Mouse (Mus musculus) liver (tissue): ENCODE data around the gene Trim11.
A peak's percentile ranks its signal among the peaks of the same experiment; 100 is the strongest.
"Not testable (repeated sequence)": the region's sequence is repeated elsewhere in the genome, so short reads cannot be mapped to it uniquely, and the experiment has no call there.

Source experiments
- DNase-seq: peaks from one replicate; pipeline ENCODE4 v3.0.0-alpha.2; 2020; ENCODE audit warnings: mixed read lengths

Gene Trim11

GRCm38 (mm10) chr11:58978027-58978705 is at the start of gene Trim11:
TSS of gene Trim11 (plus strand) at chr11:58978093.
- peak; percentile 63 for DNase-seq

DNA sequence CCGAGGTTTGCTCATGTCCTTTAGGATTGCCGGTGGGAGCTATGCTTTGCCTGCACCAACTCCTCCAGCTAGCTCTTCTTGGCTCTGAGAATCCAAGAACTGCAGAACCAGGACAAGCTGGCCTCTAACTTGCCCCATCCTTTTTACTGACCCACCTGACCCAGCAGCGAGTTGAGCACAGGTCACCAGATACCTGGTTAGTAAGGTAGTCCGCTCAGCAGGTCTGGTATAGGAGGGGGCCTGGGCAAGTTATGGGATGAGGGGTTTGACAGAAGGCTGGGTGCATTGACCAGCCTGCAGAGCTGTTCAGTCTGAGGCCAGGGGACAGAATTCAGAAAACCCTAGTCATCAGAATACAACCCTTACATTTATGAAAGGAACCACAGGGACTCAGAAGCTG is 48.8 kb upstream of the Trim11 start:
- DNase-seq = no peak

GRCm38 (mm10) chr11:58929641-58930040 is 48.3 kb upstream of the Trim11 start:
- DNase-seq = no peak

DNA sequence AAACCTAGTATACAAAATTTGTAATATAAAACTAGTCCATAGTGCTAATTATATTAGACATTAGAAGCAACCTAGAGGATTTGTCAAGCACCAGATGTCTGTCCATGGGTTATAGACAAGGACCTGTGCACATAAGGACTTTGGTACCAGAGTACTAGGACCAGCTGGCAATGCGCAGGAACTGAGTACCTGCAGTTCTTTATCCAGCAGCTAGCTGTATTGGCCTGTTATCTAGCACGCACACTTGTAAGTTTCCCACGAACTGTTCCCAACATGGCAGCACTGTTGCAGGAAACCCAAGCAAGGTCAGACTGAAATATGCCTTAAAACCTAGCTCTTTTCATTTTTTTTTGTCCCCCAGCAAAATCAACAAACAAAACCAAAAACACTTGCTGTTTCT is 47.6 kb upstream of the Trim11 start:
- DNase-seq = peak; percentile 54

GRCm38 (mm10) chr11:58931576-58931975 is 46.3 kb upstream of the Trim11 start:
- no peak for DNase-seq

- peak; percentile 40 for DNase-seq
Observed at GRCm38 (mm10) chr11:58937909-58938308, 40.0 kb upstream of the Trim11 start.

- DNase-seq = peak; percentile 89
Observed at GRCm38 (mm10) chr11:58938322-58939087, 39.4 kb upstream of the Trim11 start, which contains the start of gene Rnf187. TSS of gene Rnf187 (minus strand) at chr11:58938916.

- no peak for DNase-seq
Observed at GRCm38 (mm10) chr11:58939088-58939439, 38.8 kb upstream of the Trim11 start.

DNA sequence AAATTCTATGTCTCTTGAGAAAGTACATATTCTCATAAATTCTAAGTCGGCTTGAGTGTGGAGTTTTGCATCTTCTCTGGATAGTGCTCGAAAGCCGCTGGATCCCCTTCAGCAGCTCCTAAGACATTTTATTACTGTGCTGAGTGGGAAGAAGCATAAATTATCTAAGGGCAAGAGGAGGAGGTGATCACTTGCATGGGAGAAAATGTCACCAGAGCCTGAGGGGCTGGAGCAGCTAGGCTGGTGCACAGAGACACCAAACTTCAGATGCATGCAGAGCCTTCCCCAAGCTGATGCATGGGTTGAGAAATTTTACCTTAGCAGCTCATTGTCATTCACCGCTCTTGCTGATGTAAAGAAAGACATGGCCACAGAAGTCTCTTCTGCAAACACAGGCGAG is 33.8 kb upstream of the Trim11 start:
- DNase-seq = no peak

DNA sequence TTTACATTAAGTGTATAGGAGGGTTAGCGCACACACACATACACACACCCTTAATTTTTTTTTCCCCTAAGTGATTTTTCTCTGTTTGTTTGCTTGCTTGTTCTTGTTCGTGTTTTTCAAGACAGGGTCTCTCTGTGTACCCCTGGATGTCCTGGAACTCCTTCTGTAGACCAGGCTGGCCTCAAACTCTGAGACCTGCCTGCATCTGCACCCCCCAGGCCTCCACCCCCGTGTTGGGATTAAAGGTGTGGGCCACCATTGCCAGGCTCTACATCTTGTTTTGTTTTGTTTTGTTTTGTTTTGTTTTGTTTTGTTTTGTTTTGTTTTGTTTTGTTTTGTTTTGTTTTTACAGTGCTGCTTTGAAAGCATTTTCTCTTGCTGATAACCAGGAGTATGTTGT is 30.6 kb upstream of the Trim11 start:
- no peak for DNase-seq

GRCm38 (mm10) chr11:58947798-58948528 is 29.9 kb upstream of the Trim11 start:
- DNase-seq = no peak

DNA sequence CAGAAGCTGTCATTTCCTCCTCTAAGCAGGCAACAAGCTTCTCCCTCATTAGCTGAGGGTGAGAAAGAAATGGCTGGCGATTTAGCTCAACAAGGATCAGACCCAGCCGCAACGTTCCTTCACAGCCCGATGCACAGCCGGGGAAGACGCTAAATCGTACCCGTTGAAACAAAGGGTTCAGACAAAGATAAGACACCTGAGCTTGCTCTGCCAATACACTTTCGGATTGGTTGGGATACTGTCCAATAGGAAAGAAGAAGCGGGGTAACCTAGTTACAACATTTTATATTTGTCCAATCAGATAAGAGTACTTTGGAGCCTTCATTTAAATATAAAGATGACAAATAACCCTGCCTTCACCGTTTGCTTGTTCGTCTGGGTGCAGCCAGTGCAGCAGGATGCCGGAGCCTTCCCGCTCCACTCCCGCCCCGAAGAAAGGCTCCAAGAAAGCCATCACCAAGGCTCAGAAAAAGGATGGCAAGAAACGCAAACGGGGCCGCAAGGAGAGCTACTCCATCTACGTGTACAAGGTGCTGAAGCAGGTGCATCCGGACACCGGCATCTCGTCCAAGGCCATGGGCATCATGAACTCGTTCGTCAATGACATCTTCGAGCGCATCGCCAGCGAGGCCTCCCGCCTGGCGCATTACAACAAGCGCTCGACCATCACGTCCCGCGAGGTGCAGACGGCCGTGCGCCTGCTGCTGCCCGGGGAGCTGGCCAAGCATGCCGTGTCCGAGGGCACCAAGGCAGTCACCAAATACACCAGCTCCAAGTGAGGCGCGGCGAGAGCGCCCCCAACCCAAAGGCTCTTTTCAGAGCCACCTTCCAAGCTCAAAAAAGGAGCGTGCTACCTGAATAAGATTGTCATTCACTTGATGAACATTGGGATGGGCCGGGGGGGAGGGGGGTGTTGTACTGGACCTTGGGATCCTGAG is 29.1 kb upstream of the Trim11 start, which contains the start of gene Hist3h2ba:
Gene Hist3h2ba, plus strand, starts transcription at position 379 of the 938 bp plus-strand sequence.
- DNase-seq = peak; percentile 62

DNA sequence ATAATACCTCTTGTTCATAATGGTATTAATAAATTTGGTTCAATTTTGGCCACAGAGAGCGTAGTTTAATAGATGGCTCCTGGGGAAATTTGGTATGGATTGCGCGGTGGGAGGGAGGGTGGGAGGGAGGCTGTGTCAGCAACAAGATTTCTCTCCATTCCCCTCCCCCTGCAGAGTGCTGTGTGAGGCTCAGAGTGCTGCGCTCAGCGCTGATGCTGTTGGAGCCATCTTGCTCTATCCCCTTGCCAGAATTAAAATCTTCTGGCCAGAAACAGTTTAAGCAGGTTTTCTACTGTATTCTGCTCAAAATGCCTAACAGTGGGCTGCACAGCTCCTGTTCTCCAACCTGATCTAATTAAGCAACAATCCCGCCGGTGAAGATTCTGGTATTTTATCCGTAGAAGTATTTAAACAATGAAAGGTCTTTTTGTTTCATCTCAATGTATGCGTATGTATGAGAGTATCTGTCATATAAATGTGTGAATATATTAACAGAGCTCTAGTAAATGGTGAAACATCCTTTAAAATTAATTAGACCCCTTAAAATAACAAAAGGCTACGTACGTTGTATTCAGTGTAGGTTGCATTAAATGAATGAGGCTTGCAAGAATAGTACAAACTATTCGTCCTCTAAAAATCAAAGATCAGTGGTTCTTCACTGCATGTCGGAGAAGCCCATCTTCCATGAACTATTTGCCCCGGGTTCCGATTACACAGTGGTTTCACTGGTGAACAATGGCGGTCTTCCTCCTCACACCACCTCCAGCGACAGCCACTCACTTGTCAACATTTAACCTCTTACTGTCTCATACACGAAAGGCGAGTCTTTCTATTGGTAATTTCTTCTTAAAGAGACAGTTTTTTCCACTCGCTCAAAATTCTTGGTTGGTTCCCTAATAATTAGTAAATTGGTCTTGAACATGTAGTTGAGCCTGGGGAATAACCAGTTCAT is 28.1 kb upstream of the Trim11 start:
- DNase-seq = no peak

GRCm38 (mm10) chr11:58951210-58951609 is 26.7 kb upstream of the Trim11 start:
- no peak for DNase-seq

GRCm38 (mm10) chr11:58953351-58954169 is 24.3 kb upstream of the Trim11 start:
- peak; percentile 79 for DNase-seq

DNA sequence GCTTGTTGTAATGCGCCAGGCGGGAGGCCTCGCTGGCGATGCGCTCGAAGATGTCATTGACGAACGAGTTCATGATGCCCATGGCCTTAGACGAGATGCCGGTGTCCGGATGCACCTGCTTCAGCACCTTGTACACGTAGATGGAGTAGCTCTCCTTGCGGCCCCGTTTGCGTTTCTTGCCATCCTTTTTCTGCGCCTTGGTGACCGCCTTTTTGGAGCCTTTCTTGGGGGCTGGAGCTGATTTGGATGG is 23.8 kb upstream of the Trim11 start:
- DNase-seq = not testable (repeated sequence)

DNA sequence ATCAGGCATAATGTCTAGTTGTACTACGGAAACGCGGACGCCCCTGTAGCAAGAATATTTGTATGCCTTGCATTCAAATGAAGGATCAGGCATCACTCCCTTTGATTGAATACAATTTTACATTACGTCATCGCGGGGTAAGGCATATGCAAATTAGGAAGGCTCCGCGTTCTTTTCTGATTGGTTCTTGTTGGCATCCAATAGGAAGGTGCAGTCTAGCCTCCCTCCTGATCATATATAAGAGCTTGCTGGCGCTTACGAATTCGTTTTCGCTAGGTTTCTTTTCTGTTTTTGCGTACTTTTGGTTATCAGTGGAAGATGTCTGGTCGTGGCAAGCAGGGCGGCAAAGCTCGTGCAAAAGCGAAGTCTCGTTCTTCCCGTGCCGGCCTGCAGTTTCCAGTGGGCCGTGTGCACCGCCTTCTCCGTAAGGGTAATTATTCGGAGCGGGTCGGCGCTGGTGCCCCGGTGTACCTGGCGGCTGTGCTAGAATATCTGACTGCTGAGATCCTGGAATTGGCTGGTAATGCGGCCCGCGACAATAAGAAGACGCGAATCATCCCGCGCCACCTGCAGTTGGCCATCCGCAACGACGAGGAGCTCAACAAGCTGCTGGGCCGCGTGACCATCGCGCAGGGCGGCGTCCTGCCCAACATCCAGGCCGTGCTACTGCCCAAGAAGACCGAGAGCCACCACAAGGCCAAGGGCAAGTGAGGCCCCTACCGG is 23.3 kb upstream of the Trim11 start, which contains the start of the genes Hist3h2a and Trim17:
Gene Hist3h2a, plus strand, starts transcription at position 266 of the 723 bp plus-strand sequence.
Gene Trim17, plus strand, starts transcription at position 266 of the 723 bp plus-strand sequence.
- peak; percentile 86 for DNase-seq

DNA sequence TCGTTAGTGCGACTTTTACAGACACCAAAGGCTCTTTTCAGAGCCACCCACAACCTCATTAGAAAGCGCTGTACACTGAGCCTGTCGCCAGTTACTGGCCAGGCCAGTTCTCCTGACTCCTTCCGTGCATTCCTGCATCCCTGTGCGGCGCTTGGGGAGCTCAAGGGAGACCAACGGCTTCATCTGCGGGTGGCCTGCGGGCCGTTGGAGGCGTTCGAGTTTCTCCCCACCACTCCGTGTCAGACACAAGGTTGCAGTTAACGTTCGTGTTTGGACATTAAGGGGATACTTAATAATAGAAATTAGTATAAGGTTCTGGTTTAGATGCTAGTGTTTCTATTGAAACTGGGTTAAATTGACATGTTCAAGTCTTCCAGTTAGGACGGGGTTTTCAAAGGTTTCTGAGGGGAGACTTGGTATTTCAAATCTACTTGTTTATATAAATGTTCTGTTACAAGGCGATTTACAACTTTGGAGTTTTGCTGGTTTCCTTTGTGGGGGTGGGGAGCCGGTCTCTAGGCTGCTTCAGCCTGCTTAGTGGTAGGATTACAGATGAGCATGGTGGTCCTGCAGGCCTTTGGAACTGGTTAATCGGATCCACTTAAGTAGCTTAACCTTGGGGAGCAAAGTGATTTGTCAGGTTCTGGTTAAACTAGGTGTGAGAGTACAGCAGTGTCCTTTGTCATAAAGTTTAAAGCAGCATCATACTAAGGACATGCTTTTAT is 22.6 kb upstream of the Trim11 start:
- DNase-seq = peak; percentile 45

GRCm38 (mm10) chr11:58955868-58956257 is 22.0 kb upstream of the Trim11 start:
- no peak for DNase-seq
